11 mouse cellular contexts compared by ENCODE assay signal in the genomic region with DNA sequence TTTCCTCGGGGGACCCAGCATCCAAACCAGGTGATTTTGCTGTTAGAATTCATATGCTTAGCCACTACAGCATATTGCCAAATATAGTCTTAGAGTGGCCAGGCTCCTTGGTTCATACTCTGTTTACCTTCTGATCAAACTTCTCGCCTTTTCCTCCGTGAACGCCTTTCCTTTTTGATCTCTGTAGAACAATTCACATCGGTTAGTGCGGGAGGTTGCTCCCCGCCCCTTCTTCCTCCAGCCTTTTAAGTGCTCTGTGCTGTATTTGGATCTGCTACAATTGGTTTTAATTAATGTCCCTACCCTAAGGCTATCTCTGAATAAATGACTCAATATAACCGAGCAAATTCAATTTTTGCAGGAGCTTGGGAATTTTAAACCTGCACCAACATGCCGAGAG. TPM values are rescaled to one million over a fixed set of nuclear protein-coding genes. Genes with fewer than 3 reads are reported as not detected.
DNase-seq lines count a peak whose midpoint lies in the region; ATAC-seq and TF ChIP-seq lines count a peak whose summit lies in the region.
"Had no signal": no experiment of that assay in that cellular context is flagged by ENCODE, and none has a peak within 500 bp of the region (broad histone marks: within the 10 kb centered on the region; RNA-seq: fewer than 3 reads in every experiment).

No protein-coding gene starts in this region.

- H3K9ac ChIP-seq in kidney, embryonic 15.5 days, result no peak overlapping the region
- peak overlapping the region; percentile 8; the same call in 1 of the 2 replicates for H3K9ac ChIP-seq in limb, embryonic 14.5 days (ENCODE audit: low read depth, low read length, severe bottlenecking)
- H3K9ac ChIP-seq in forebrain, embryonic 13.5 days, result no peak overlapping the region

- H3K9me3 ChIP-seq in kidney, embryonic 15.5 days (replicated peaks), result no peaks in the 10 kb centered on the region
- no peaks in the 10 kb centered on the region for H3K9me3 ChIP-seq in limb, embryonic 14.5 days (ENCODE audit: control insufficient read depth, low read length)
- H3K9me3 ChIP-seq in forebrain, embryonic 13.5 days (replicated peaks), result no peaks in the 10 kb centered on the region

- no peak overlapping the region for H3K27ac ChIP-seq in kidney, embryonic 15.5 days
- no peak overlapping the region for H3K27ac ChIP-seq in limb, embryonic 14.5 days (replicated peaks; ENCODE audit: low read depth, low read length)
- H3K27ac ChIP-seq in forebrain, embryonic 13.5 days, result no peak overlapping the region

- DNase-seq in kidney, postnatal 25 days, result no peak
- DNase-seq in brain, embryonic 14.5 days (ENCODE audit: low read depth), result peak; percentile 11
- DNase-seq in limb, embryonic 14.5 days (ENCODE audit: low spot score), result peak; percentile 12
- no peak for DNase-seq in adrenal gland, postnatal 25 days
- DNase-seq in layer of hippocampus, adult 8-10 months (ENCODE audit: low spot score in 2 of 2), result no peak
- DNase-seq: adrenal gland, postnatal 10 days; cerebellum, adult 9-10 months; left cerebral cortex, postnatal 4 days had no signal

- H3K4me1 ChIP-seq in kidney, embryonic 15.5 days, result peaks cover 12% of the 10 kb centered on the region
- H3K4me1 ChIP-seq in limb, embryonic 14.5 days (ENCODE audit: control insufficient read depth, insufficient read depth, low read length), result 0 out of 2 replicates have a peak, but pooled peaks cover 8% of the 10 kb centered on the region
- H3K4me1 ChIP-seq in forebrain, embryonic 13.5 days, result no peaks in the 10 kb centered on the region

- TF ChIP-seq POLR2A in brain, embryonic 14.5 days (IDR thresholded peaks at IDR 0.05; ENCODE audit: borderline replicate concordance, extremely low read depth, insufficient read depth, insufficient read length, poor library complexity, severe bottlenecking), result no peak
- no peak for TF ChIP-seq POLR2A in limb, embryonic 14.5 days (IDR thresholded peaks at IDR 0.05; ENCODE audit: borderline replicate concordance, extremely low read depth, insufficient read depth, insufficient read length)

- ATAC-seq in kidney, embryonic 15.5 days (replicated peaks; ENCODE audit: low FRiP score), result no peak
- ATAC-seq in CD4-positive, CD25-positive, alpha-beta regulatory T cell, adult 4 months, result peak; percentile 61
- ATAC-seq in limb, embryonic 14.5 days (ENCODE audit: low FRiP score, low read depth), result peak; percentile 10; the same call in 1 of the 2 replicates
- no peak for ATAC-seq in forebrain, embryonic 13.5 days

- no peaks in the 10 kb centered on the region for H3K27me3 ChIP-seq in kidney, embryonic 15.5 days
- H3K27me3 ChIP-seq in limb, embryonic 14.5 days (ENCODE audit: control insufficient read depth, insufficient read depth, low read length), result no peaks in the 10 kb centered on the region
- H3K27me3 ChIP-seq in forebrain, embryonic 13.5 days, result no peaks in the 10 kb centered on the region

- H3K36me3 ChIP-seq in kidney, embryonic 15.5 days, result no peaks in the 10 kb centered on the region
- H3K36me3 ChIP-seq in limb, embryonic 14.5 days (ENCODE audit: control insufficient read depth, insufficient read depth, low read length), result no peaks in the 10 kb centered on the region
- no peaks in the 10 kb centered on the region for H3K36me3 ChIP-seq in forebrain, embryonic 13.5 days (ENCODE audit: poor library complexity, severe bottlenecking)

- TF ChIP-seq CTCF in brain, embryonic 14.5 days (IDR thresholded peaks at IDR 0.05; ENCODE audit: borderline replicate concordance, extremely low read depth, insufficient read depth, insufficient read length), result no peak

- WGBS in kidney, embryonic 15.5 days, result 30% methylated on average over 9 of the region's 9 CpGs
- WGBS in limb, embryonic 14.5 days, result 11% methylated on average over 9 of the region's 9 CpGs
- WGBS in forebrain, embryonic 13.5 days, result 55% methylated on average over 9 of the region's 9 CpGs

- peak overlapping the region; percentile 27 for H3K4me2 ChIP-seq in kidney, embryonic 15.5 days
- peak overlapping the region; percentile 41 for H3K4me2 ChIP-seq in limb, embryonic 14.5 days (replicated peaks; ENCODE audit: low read depth, low read length, severe bottlenecking)
- H3K4me2 ChIP-seq in forebrain, embryonic 13.5 days, result no peak overlapping the region

- no peak overlapping the region for H3K4me3 ChIP-seq in kidney, embryonic 15.5 days (replicated peaks)
- peak overlapping the region; percentile 21 for H3K4me3 ChIP-seq in limb, embryonic 14.5 days (replicated peaks; ENCODE audit: low read length)
- H3K4me3 ChIP-seq in forebrain, embryonic 13.5 days, result no peak overlapping the region

RNA-seq across cellular contexts. Expression of a gene that starts 12.2 kb away (rescaled TPM):
- polyA plus RNA-seq in kidney, embryonic 15.5 days (2015; fragmentation: Nextera tagmentation; extraction: Ambion mirVana), result 21.4 and 27.6 TPM in 2 replicates
- 10 to 100 TPM; 72.2 to 73.2 TPM for polyA plus RNA-seq in CD4-positive, CD25-positive, alpha-beta regulatory T cell, adult 4 months (2017; shearing (Covaris generic))
- polyA plus RNA-seq in brain, embryonic 14.5 days (2012; rRNA removed), result 12.0 and 14.6 TPM in 2 replicates
- polyA plus RNA-seq in limb, embryonic 14.5 days (2012; rRNA removed), result 16.5 and 18.0 TPM in 2 replicates
- polyA plus RNA-seq in limb, embryonic 14.5 days (2014; fragmentation: Nextera tagmentation; extraction: Ambion mirVana), result 25.8 and 26.8 TPM in 2 replicates
- polyA plus RNA-seq in forebrain, embryonic 13.5 days (2015; fragmentation: Nextera tagmentation; extraction: Ambion mirVana), result 12.0 and 12.6 TPM in 2 replicates
- 59.3 and 102 TPM in 2 replicates for total RNA-seq in adrenal gland, postnatal 25 days (2021)
- total RNA-seq in layer of hippocampus, adult 8-10 months (2022), result 10 to 100 TPM; 66.6 to 87.0 (median 76.1) TPM

RNA-seq across cellular contexts. Expression of a gene that starts 33.2 kb away (rescaled TPM):
- polyA plus RNA-seq in kidney, embryonic 15.5 days (2015; fragmentation: Nextera tagmentation; extraction: Ambion mirVana), result 24.0 and 26.2 TPM in 2 replicates
- 10 to 100 TPM; 23.2 to 24.7 TPM for polyA plus RNA-seq in CD4-positive, CD25-positive, alpha-beta regulatory T cell, adult 4 months (2017; shearing (Covaris generic))
- 9.1 and 9.3 TPM in 2 replicates for polyA plus RNA-seq in brain, embryonic 14.5 days (2012; rRNA removed)
- polyA plus RNA-seq in limb, embryonic 14.5 days (2012; rRNA removed), result 8.2 and 11.4 TPM in 2 replicates
- polyA plus RNA-seq in limb, embryonic 14.5 days (2014; fragmentation: Nextera tagmentation; extraction: Ambion mirVana), result 17.5 and 19.3 TPM in 2 replicates
- 18.5 and 18.7 TPM in 2 replicates for polyA plus RNA-seq in forebrain, embryonic 13.5 days (2015; fragmentation: Nextera tagmentation; extraction: Ambion mirVana)
- total RNA-seq in adrenal gland, postnatal 25 days (2021), result 20.5 and 24.9 TPM in 2 replicates
- total RNA-seq in layer of hippocampus, adult 8-10 months (2022), result 10 to 100 TPM; 15.4 to 20.7 (median 17.2) TPM

Comparison
In these comparisons a context has a peak if more than half of its experiments do, and no peak if none do; other contexts are left out.
1. ATAC-seq: peak in CD4-positive, CD25-positive, alpha-beta regulatory T cell, adult 4 months (single experiment) and limb, embryonic 14.5 days (single experiment); none in kidney, embryonic 15.5 days (single experiment) and forebrain, embryonic 13.5 days (single experiment).
2. DNase-seq: peak in brain, embryonic 14.5 days (single experiment) and limb, embryonic 14.5 days (single experiment); none in kidney, postnatal 25 days (0 of 2), adrenal gland, postnatal 25 days (single experiment) and layer of hippocampus, adult 8-10 months (0 of 2).